Mouse (Mus musculus): Measurements from ENCODE around the gene Lancl1. TPM values are rescaled to one million over a fixed set of nuclear protein-coding genes. Genes with fewer than 3 reads are reported as not detected.

The Lancl1 gene
- polyA plus RNA-seq, 1 experiment from 2014 or later: 42.3 TPM

DNA sequence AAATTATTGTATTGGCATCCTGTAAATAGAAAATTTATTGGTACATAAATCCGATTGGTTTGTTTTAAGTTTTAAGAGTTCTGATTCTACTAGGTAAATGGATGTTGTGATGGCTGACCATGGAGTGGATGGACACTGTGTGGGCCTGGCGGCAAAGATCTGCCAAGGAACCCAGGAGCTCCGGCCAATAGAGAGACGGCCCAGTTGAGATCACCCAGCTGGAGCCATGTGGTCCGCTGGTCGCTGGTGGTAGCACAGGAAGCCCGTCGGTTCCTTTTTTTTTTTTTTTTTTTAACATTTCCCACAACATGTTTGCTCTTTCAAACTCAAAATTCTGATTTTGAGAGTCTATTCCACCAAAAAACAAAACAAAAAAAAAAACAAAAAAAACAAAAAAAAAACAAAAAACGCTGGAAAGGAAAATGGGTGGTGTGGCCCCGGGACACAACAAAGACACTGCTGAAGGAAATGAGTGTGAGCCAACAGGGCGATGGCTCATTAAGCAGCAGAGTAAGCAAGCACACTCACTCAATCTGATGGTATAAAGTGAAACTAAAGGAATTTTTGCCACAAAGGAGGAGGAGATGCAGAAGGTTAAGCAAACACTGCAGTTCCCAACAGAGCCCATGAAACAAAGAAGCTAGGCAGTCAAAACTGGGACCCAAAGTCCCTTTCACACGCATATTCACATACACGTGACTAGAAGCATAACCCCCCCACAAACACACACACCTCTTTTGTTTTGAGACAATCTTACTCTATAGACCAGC lies 21.4 kb downstream of the Lancl1 start:
- no peak for TF ChIP-seq CTCF (IDR thresholded peaks at IDR 0.05)
- DNase-seq (ENCODE audit: low read depth, low spot score) (no peak), ATAC-seq (no peak)
- POLR2A ChIA-PET: no interaction called here
- H3K27me3 ChIP-seq: no peaks in the 10 kb centered on the region
- CTCF ChIA-PET: interaction anchor here (3.6 kb wide), 1 partner anchor 10 kb away, joined by 12 read pairs; no protein-coding TSS in a partner anchor
- in situ Hi-C loops (cut with MboI; ENCODE audit: low pct_unique_long_range_greater_than_20kb): loop anchor here (25.0 kb wide), 1 partner anchor 330 kb away; no protein-coding TSS in a partner anchor

DNA sequence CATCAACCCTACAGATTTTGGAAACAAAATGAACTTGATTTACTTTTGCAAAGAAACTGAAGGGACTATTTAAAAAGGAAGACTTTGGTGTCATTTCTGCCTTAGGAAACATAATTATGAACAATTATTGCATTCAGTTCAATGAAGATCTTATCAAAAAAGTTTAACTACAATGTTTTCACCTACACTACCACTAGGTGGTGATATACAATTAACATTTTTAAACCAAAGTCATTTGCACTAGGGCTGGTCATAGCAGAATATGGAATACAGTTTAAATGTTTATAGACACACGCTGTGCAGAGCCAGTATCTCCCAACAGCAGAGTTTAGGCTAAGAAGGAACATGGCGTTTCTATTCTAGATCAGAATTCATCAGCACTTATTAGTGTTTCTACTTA lies 24.5 kb downstream of the Lancl1 start:
- ChIA-PET CTCF (no interaction called here), POLR2A (no interaction called here)
- TF ChIP-seq CTCF (IDR thresholded peaks at IDR 0.05): peak; percentile 52
- H3K27me3 ChIP-seq: no peaks in the 10 kb centered on the region
- no peak for ATAC-seq
- in situ Hi-C loops (cut with MboI; ENCODE audit: low pct_unique_long_range_greater_than_20kb): loop anchor here (25.0 kb wide), 1 partner anchor 327 kb away; no protein-coding TSS in a partner anchor
- no peak for DNase-seq (ENCODE audit: low read depth, low spot score)

DNA sequence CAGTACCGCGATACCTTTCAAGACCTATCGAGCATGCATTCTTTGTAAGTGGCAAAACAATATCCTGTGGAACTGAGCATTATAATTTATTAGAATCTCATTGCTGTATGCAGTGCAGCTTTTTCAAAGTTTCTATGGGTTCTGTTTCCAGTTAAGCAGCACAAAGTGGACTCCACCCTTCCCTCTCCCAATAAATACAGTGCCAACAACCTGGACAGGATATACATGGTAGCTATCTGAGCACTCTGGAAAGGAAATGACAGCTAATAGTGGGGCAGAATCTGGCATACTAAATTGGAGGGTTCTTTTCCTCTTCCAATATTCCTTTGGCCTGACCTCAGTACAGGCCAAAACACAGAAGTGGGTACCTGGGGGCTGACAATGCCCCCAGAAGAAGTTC lies 28.2 kb downstream of the Lancl1 start:
- ChIA-PET CTCF (no interaction called here), POLR2A (interaction anchor here (0.9 kb wide), 1 partner anchor 16 kb away, joined by 3 read pairs; no protein-coding TSS in a partner anchor)
- TF ChIP-seq CTCF (IDR thresholded peaks at IDR 0.05): no peak
- DNase-seq (ENCODE audit: low read depth, low spot score): no peak
- no peak for ATAC-seq
- in situ Hi-C loops (cut with MboI; ENCODE audit: low pct_unique_long_range_greater_than_20kb): loop anchor here (25.0 kb wide), 1 partner anchor 323 kb away; no protein-coding TSS in a partner anchor
- H3K27me3 ChIP-seq: no peaks in the 10 kb centered on the region

DNA sequence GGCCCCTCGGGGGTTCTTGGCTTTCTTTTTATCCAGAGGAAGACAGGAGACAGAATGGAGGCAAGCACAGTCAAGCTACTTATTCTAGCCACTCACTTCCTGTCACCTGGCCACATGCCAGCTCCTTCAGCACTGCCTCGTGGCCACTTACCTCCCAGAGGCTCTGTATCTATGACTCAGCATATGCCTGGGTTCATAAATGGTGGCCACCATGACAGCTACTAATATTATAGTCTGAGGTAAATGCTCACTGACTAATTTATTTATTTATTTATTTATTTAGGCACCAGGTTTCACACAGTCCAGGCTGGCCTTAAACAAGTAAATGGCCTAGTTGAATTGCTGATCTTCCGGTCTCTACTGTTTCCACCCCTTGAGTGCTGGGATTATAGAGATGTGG lies 35.0 kb downstream of the Lancl1 start:
- ChIA-PET CTCF (interaction anchor here (3.0 kb wide), 1 partner anchor 11 kb away, joined by 16 read pairs; no protein-coding TSS in a partner anchor), POLR2A (no interaction called here)
- no peak for ATAC-seq
- no peak for DNase-seq (ENCODE audit: low read depth, low spot score)
- no peaks in the 10 kb centered on the region for H3K27me3 ChIP-seq
- in situ Hi-C loops (cut with MboI; ENCODE audit: low pct_unique_long_range_greater_than_20kb): loop anchor here (25.0 kb wide), 1 partner anchor 316 kb away; no protein-coding TSS in a partner anchor
- no peak for TF ChIP-seq CTCF (IDR thresholded peaks at IDR 0.05)

DNA sequence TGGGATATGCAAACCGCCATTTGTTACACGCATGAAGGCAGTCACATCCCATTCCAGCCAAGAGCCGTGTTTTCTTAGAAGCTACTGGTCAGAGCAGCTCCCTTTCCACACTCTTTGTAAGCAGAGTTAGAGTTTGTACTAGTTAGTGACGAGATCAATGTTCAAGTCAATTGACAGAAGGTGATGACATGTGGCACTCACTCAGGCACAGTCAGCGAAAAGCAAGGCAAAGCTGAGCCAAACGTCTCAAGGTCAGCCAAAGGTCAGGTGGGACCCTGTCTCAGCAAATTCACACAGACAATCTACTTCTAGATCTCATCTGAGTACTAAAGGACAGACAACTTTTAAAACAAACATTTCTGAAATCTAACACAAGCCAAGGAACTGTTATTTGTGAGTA lies 36.4 kb downstream of the Lancl1 start:
- TF ChIP-seq CTCF (IDR thresholded peaks at IDR 0.05): no peak
- in situ Hi-C loops (cut with MboI; ENCODE audit: low pct_unique_long_range_greater_than_20kb): loop anchor here (25.0 kb wide), 1 partner anchor 315 kb away; no protein-coding TSS in a partner anchor
- POLR2A ChIA-PET: no interaction called here
- CTCF ChIA-PET: interaction anchor here (3.0 kb wide), 1 partner anchor 9 kb away, joined by 16 read pairs; no protein-coding TSS in a partner anchor
- DNase-seq (ENCODE audit: low read depth, low spot score): no peak
- no peaks in the 10 kb centered on the region for H3K27me3 ChIP-seq
- ATAC-seq: no peak

DNA sequence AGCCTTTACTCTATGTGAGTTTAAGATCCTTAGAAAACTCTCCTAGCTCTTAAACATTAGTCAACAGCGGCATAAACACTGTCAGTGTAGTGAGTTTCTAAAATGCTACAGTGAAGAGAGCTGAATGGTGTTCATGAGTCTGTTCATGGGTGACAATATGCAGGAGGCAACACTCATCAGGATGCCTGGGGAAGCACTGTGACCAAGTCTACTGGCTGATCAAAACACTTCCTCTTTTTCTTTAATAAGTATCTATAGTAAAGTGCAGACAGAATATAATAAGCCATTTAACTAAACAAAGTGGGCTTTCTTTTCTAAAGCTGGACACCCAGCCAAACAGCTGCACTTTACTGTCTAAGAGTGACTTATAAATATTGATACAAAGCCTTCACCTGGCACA lies 37.3 kb downstream of the Lancl1 start:
- no peak for ATAC-seq
- in situ Hi-C loops (cut with MboI; ENCODE audit: low pct_unique_long_range_greater_than_20kb): loop anchor here (25.0 kb wide), 1 partner anchor 314 kb away; no protein-coding TSS in a partner anchor
- CTCF ChIA-PET: interaction anchor here (1.3 to 3.0 kb wide), 2 partner anchors 8 to 26 kb away, joined by 3 to 16 read pairs; no protein-coding TSS in a partner anchor

DNA sequence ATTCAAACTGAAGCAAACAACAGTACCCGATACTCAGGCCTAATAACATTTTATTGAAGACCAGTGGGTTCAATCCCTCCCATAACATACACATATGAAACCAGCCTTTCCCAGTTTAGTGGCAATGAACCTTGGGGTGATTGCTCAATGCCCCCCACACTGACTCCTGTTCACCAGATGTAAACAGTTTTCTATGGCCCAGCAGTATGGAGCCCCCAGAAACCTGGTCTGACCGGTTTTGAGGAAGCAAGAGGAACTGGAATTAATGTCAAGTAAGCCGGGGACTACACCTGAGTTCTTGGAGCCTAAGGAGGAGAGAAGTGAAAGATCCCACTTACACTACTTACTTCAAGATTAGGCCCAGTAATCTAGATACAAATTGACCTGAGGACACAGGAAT lies 38.2 kb downstream of the Lancl1 start:
- ATAC-seq (no peak), DNase-seq (ENCODE audit: low read depth, low spot score) (no peak)
- TF ChIP-seq CTCF (IDR thresholded peaks at IDR 0.05): no peak
- in situ Hi-C loops (cut with MboI; ENCODE audit: low pct_unique_long_range_greater_than_20kb): loop anchor here (25.0 kb wide), 1 partner anchor 313 kb away; no protein-coding TSS in a partner anchor
- H3K27me3 ChIP-seq: no peaks in the 10 kb centered on the region
- ChIA-PET POLR2A (no interaction called here), CTCF (interaction anchor here (1.3 kb wide), 1 partner anchor 27 kb away, joined by 3 read pairs; no protein-coding TSS in a partner anchor)

More for the DNA sequence above, 37.3 kb downstream of the Lancl1 start:
- H3K27me3 ChIP-seq: no peaks in the 10 kb centered on the region
- no peak for DNase-seq (ENCODE audit: low read depth, low spot score)
- POLR2A ChIA-PET: no interaction called here
- TF ChIP-seq CTCF (IDR thresholded peaks at IDR 0.05): no peak

DNA sequence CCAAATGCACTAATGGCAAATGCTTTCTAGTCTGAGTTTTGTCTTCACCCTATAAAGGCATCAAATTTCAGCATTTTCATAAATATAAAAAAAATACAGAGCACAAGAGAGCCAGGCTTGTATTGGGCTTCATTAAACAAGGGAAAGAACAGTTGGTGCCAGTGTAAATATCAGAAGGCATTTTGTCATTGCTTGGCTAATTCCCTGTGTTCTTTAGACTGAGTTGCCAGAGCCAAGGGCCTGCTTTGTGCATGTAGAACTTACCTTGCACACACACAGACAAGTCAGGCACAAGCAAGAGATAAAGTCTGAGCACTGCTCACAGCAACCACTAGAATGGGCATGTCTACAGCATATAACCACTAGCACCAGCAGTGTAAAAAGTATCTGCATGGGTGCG lies 40.1 kb downstream of the Lancl1 start:
- in situ Hi-C loops (cut with MboI; ENCODE audit: low pct_unique_long_range_greater_than_20kb): no loop called here
- ChIA-PET CTCF (no interaction called here), POLR2A (no interaction called here)
- DNase-seq (ENCODE audit: low read depth, low spot score) (no peak), ATAC-seq (no peak)
- TF ChIP-seq CTCF (IDR thresholded peaks at IDR 0.05): no peak
- no peaks in the 10 kb centered on the region for H3K27me3 ChIP-seq

DNA sequence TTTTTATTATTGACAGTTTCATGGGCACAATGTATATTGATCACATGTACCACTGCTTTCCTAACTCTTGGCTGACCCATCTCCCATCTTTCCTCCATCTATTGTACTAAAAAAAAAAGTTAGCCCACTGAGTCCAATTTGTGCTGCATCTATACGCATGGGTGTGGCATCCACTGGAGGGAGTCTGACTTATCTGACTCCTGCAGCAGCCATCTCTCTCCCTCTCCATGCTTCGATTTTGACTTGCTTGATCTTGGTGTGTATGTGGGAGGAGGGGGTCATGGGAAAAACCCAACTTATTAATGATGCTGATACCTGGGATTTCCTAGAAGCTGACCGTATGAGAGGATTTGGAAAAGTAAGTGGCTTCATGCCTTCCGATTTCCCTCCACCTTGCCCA lies 40.5 kb downstream of the Lancl1 start:
- ChIA-PET POLR2A (no interaction called here), CTCF (no interaction called here)
- no peak for TF ChIP-seq CTCF (IDR thresholded peaks at IDR 0.05)
- ATAC-seq: no peak
- DNase-seq (ENCODE audit: low read depth, low spot score): no peak
- no peaks in the 10 kb centered on the region for H3K27me3 ChIP-seq
- in situ Hi-C loops (cut with MboI; ENCODE audit: low pct_unique_long_range_greater_than_20kb): no loop called here

DNA sequence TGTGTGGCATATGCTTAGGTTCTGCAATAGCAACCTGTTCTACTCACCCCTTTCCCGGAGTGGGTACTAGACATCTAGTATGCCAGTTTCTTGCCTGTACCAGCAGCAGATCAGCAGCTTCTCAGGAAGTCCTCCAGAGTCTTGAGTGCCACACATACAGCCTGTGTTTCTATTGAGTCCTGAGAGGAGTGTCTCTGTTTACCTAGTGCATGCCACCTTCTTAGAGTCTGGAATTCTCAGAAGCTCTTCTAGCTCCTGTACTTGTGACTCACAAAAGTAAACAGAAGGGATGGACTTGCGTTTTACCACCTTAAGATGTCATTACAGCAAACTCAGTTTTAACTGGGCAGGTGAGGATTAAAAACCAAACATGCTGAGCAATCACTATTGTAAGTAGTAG lies 41.9 kb downstream of the Lancl1 start:
- in situ Hi-C loops (cut with MboI; ENCODE audit: low pct_unique_long_range_greater_than_20kb): no loop called here
- ChIA-PET CTCF (interaction anchor here (0.8 kb wide), 1 partner anchor 10 kb away, joined by 3 read pairs; no protein-coding TSS in a partner anchor), POLR2A (no interaction called here)
- no peak for DNase-seq (ENCODE audit: low read depth, low spot score)
- TF ChIP-seq CTCF (IDR thresholded peaks at IDR 0.05): no peak
- no peak for ATAC-seq
- no peaks in the 10 kb centered on the region for H3K27me3 ChIP-seq

DNA sequence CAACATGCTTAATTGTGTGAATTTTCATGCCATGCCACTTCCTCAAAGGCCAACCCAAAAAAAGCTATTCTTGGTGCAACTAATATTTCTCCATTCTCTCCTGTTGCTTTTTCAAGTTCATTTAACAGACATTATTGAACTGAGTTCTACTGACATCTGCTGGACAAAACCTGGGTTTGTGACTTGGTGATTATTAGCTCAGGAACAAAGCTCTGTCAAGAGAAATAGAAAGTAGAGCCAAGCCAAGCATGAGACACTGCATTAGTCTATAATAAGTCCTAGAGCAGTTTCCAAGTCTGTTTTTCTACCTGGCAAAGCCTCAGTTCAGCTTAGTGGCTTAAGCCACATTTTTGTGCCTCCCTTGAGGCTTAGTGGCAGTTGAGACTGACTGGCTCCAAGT lies 45.9 kb downstream of the Lancl1 start:
- POLR2A ChIA-PET: no interaction called here
- CTCF ChIA-PET: interaction anchor here (1.0 to 2.3 kb wide), 6 partner anchors 10 to 97 kb away, joined by 3 to 16 read pairs (median 4); no protein-coding TSS in a partner anchor

More for the DNA sequence above, 45.9 kb downstream of the Lancl1 start:
- peak; percentile 51 for TF ChIP-seq CTCF (IDR thresholded peaks at IDR 0.05)
- peaks cover 4% of the 10 kb centered on the region for H3K27me3 ChIP-seq
- in situ Hi-C loops (cut with MboI; ENCODE audit: low pct_unique_long_range_greater_than_20kb): loop anchor here (5.0 kb wide), 1 partner anchor 95 kb away; no protein-coding TSS in a partner anchor
- ATAC-seq (peak; percentile 54), DNase-seq (ENCODE audit: low read depth, low spot score) (no peak)
